ENCODE assay signal across 6 mouse cellular contexts in genomic region chrX:151493269-151493668, GRCm38 (mm10). TPM values are rescaled to one million over a fixed set of nuclear protein-coding genes. Genes with fewer than 3 reads are reported as not detected.
DNase-seq lines count a peak whose midpoint lies in the region; ATAC-seq and TF ChIP-seq lines count a peak whose summit lies in the region.
"Not testable (repeated sequence)": the region's sequence is repeated elsewhere in the genome, so short reads cannot be mapped to it uniquely, and the experiment has no call there.

No protein-coding gene starts in this region.

- not testable (repeated sequence) for H3K4me3 ChIP-seq in MEL (ENCODE audit: control insufficient read depth in 1 of 2, insufficient read depth in 1 of 2, low read depth in 2 of 2, low read length in 2 of 2); kidney, postnatal 0 days (replicated peaks; ENCODE audit: low read depth, low read length); liver, postnatal 0 days (ENCODE audit: low read depth, low read length)

- TF ChIP-seq CTCF in MEL (IDR thresholded peaks at IDR 0.05 in 2 of 3, conservative IDR thresholded peaks at IDR 0.05 in 1 of 3; ENCODE audit: control insufficient read depth in 1 of 3, insufficient read depth in 1 of 3, low read depth in 2 of 3, low read length in 3 of 3, poor library complexity in 1 of 3, severe bottlenecking in 1 of 3) = peak; percentile 13 to 50 (median 27); a peak in 3 of 6 replicates
- peak; percentile 64 for TF ChIP-seq CTCF in Patski (IDR thresholded peaks at IDR 0.05)
- TF ChIP-seq CTCF in kidney, postnatal 0 days (IDR thresholded peaks at IDR 0.05; ENCODE audit: low read depth) = 0 out of 2 replicates have a peak, but pooled peaks have one; percentile 15
- peak; percentile 25 for TF ChIP-seq CTCF in liver, postnatal 0 days (IDR thresholded peaks at IDR 0.05; ENCODE audit: low read depth)

- ATAC-seq in Patski; kidney, postnatal 0 days (replicated peaks; ENCODE audit: low FRiP score, low read depth); liver, postnatal 0 days: not testable (repeated sequence)

- CTCF ChIA-PET in Patski (lab: Charles Lee) = interaction anchor here (0.8 to 1.3 kb wide), 5 partner anchors 15 to 63 kb away, joined by 3 read pairs; no protein-coding TSS in a partner anchor

- H3K9ac ChIP-seq in MEL (ENCODE audit: control insufficient read depth, low read depth, low read length, poor library complexity, severe bottlenecking); kidney, postnatal 0 days (ENCODE audit: low read depth, low read length); liver, postnatal 0 days (replicated peaks): not testable (repeated sequence)

- peaks cover 0 to 26% of the 10 kb centered on the region in 2 experiments; a peak in 2 of 4 replicates for H3K36me3 ChIP-seq in MEL (ENCODE audit: control insufficient read depth in 1 of 2, insufficient read depth in 2 of 2, low read length in 2 of 2)
- not testable (repeated sequence) for H3K36me3 ChIP-seq in kidney, postnatal 0 days (ENCODE audit: insufficient read depth, low read length); liver, postnatal 0 days (replicated peaks; ENCODE audit: insufficient read depth, low read length)

- TF ChIP-seq EP300 in MEL (IDR thresholded peaks at IDR 0.05; ENCODE audit: low read depth in 1 of 2, low read length in 2 of 2); liver, postnatal 0 days (IDR thresholded peaks at IDR 0.05; ENCODE audit: low read depth): not testable (repeated sequence)

- peak; percentile 11 for DNase-seq in A20 (ENCODE audit: low read depth, low spot score)
- DNase-seq in MEL (ENCODE audit: low read depth, low spot score); Patski (ENCODE audit: low read depth, low spot score); kidney, postnatal 0 days (ENCODE audit: low spot score); liver, postnatal 0 days: not testable (repeated sequence)
- DNase-seq in lung, postnatal 36 days = peak; percentile 3

- H3K4me2 ChIP-seq in kidney, postnatal 0 days (ENCODE audit: low read length); liver, postnatal 0 days (ENCODE audit: low read depth, low read length): not testable (repeated sequence)

- H3K27me3 ChIP-seq in MEL (ENCODE audit: control insufficient read depth in 1 of 2, insufficient read depth in 2 of 2, low read length in 2 of 2); Patski; kidney, postnatal 0 days (ENCODE audit: insufficient read depth, low read length); liver, postnatal 0 days (ENCODE audit: insufficient read depth, low read length): not testable (repeated sequence)

- WGBS in kidney, postnatal 0 days = 93% methylated on average over 4 of the region's 4 CpGs
- WGBS in liver, postnatal 0 days (ENCODE audit: insufficient replicate concordance) = 89% methylated on average over 4 of the region's 4 CpGs

- peaks cover 11 to 15% of the 10 kb centered on the region in 2 experiments for H3K4me1 ChIP-seq in MEL (ENCODE audit: control insufficient read depth in 1 of 2, insufficient read depth in 2 of 2, low read length in 2 of 2)
- H3K4me1 ChIP-seq in kidney, postnatal 0 days (replicated peaks; ENCODE audit: insufficient read depth, low read length); liver, postnatal 0 days (ENCODE audit: insufficient read depth): not testable (repeated sequence)

- H3K27ac ChIP-seq in MEL (ENCODE audit: control insufficient read depth, low read depth, low read length); kidney, postnatal 0 days; liver, postnatal 0 days (ENCODE audit: low read depth): not testable (repeated sequence)

- H3K79me2 ChIP-seq in MEL (ENCODE audit: control insufficient read depth, insufficient read depth, low read length, poor library complexity) = not testable (repeated sequence)

- not testable (repeated sequence) for H3K9me3 ChIP-seq in MEL (replicated peaks; ENCODE audit: insufficient read depth, low read length); kidney, postnatal 0 days (replicated peaks; ENCODE audit: low read length); liver, postnatal 0 days (ENCODE audit: low read length)

- in situ Hi-C loops in Patski (cut with MboI; ENCODE audit: low pct_unique_long_range_greater_than_20kb) = not testable (repeated sequence)

- TF ChIP-seq POLR2A in MEL (IDR thresholded peaks at IDR 0.05; ENCODE audit: control insufficient read depth in 1 of 2, insufficient read depth in 1 of 2, low read depth in 1 of 2, low read length in 2 of 2, poor library complexity in 1 of 2) = not testable (repeated sequence)

- POLR2A ChIA-PET in Patski (lab: Charles Lee) = interaction anchor here (1.4 kb wide), 1 partner anchor 28 kb away, joined by 5 read pairs; the partner anchor contains the start of gene Phf8

- TF ChIP-seq RAD21 in MEL (IDR thresholded peaks at IDR 0.05; ENCODE audit: low read depth, low read length) = peak; percentile 48

TF ChIP-seq in MEL, 35 proteins besides CTCF, POLR2A, EP300 and RAD21:
- TF ChIP-seq MYC (IDR thresholded peaks at IDR 0.05; ENCODE audit: low read depth, low read length) (0 out of 2 replicates have a peak, but pooled peaks have one; percentile 60), SMC3 (IDR thresholded peaks at IDR 0.05; ENCODE audit: low read depth, low read length) (peak; percentile 66), ZC3H11A (IDR thresholded peaks at IDR 0.05; ENCODE audit: low read depth, low read length) (peak; percentile 48; the same call in 1 of the 2 replicates)

RNA-seq across cellular contexts. Expression of gene Phf8, which starts 27.2 kb away (rescaled TPM):
- 13.6 and 15.7 TPM in 2 replicates for total RNA-seq in MEL (2012; rRNA removed)
- polyA plus RNA-seq in MEL (2012; ENCODE audit: insufficient read depth in 1 of 2, insufficient read length in 2 of 2, low read depth in 1 of 2, low replicate concordance in 2 of 2, missing spikeins in 1 of 2) (100 to 1,000 TPM in 1 of 2 experiments, 10 to 100 TPM in 1; 31.8 to 132 TPM), Patski (2021) (13.4 TPM)
- 10.0 and 10.3 TPM in 2 replicates for polyA plus RNA-seq in kidney, postnatal 0 days (2015; fragmentation: Nextera tagmentation; extraction: Ambion mirVana)
- polyA plus RNA-seq in liver, postnatal 0 days (2015; fragmentation: Nextera tagmentation; extraction: Ambion mirVana) = 3.7 and 4.6 TPM in 2 replicates
